Mouse (Mus musculus) intestine, embryonic 14.5 days (tissue): ENCODE data around the gene Ring1. TPM values are rescaled to one million over a fixed set of nuclear protein-coding genes. Genes with fewer than 3 reads are reported as not detected.

Source experiments
- ATAC-seq: fragments of 200-750 bp; cut with Nextera tagmentation; replicated peaks from 2 replicates; pipeline ENCODE4 v1.8.0; 2017; ENCODE audit warnings: low read depth, moderate number of reproducible peaks, moderate TSS enrichment, moderate library complexity; ENCODE audit not compliant: low FRiP score, low TSS enrichment
- DNase-seq: peaks from one replicate; pipeline ENCODE4 v3.0.0-alpha.2; 2018; ENCODE audit warnings: low spot score
- H3K27ac ChIP-seq: fragments of 300-500 bp; sonication (generic); 2 replicates; pipeline ENCODE4 v1.5.1; 2014; ENCODE audit warnings: low read depth, mild to moderate bottlenecking, control low read depth
- H3K27me3 ChIP-seq: fragments of 300-500 bp; sonication (generic); replicated peaks from 2 replicates; pipeline ENCODE4 v1.6.1; 2014; ENCODE audit warnings: low read length, control low read depth; ENCODE audit not compliant: control insufficient read depth, insufficient read depth
- H3K36me3 ChIP-seq: fragments of 300-500 bp; sonication (generic); 2 replicates; pipeline ENCODE4 v1.6.1; 2014; ENCODE audit warnings: low read length, control low read depth; ENCODE audit not compliant: control insufficient read depth, insufficient read depth
- H3K4me1 ChIP-seq: fragments of 300-500 bp; sonication (generic); replicated peaks from 2 replicates; pipeline ENCODE4 v1.6.1; 2014; ENCODE audit warnings: low read length, control low read depth, mixed read lengths; ENCODE audit not compliant: control insufficient read depth, insufficient read depth
- H3K4me2 ChIP-seq: fragments of 300-500 bp; sonication (generic); 2 replicates; pipeline ENCODE4 v1.6.1; 2014; ENCODE audit warnings: low read length
- H3K4me3 ChIP-seq: fragments of 300-500 bp; sonication (generic); 2 replicates; pipeline ENCODE4 v1.5.1; 2014; ENCODE audit warnings: low read depth, low read length, control low read depth, mixed read lengths
- H3K9ac ChIP-seq: fragments of 300-500 bp; sonication (generic); 2 replicates; pipeline ENCODE4 v1.6.1; 2014; ENCODE audit warnings: mild to moderate bottlenecking, low read length
- H3K9me3 ChIP-seq: fragments of 300-500 bp; sonication (generic); 2 replicates; pipeline ENCODE4 v1.6.1; 2016; ENCODE audit warnings: low read length, control low read depth; ENCODE audit not compliant: control insufficient read depth
- WGBS: fragments of 180-500 bp; shearing (Covaris S2); extraction: QIAGEN DNeasy Blood & Tissue Kit; methylation state at CpG from one replicate; pipeline ENCODE4 v1.1.7; 2014; 5-methylcytosine and 5-hydroxymethylcytosine counted together
- polyA plus RNA-seq: library from polyadenylated mRNA; unstranded; fragments of >200 nt; fragmentation: Nextera tagmentation; extraction: Ambion mirVana; gene quantifications from 2 replicates; pipeline ENCODE4 v1.2.1, GENCODE M21; 2014

Ring1 gene
- polyA plus RNA-seq, 1 experiment from 2014 or later = 5.9 TPM

DNA sequence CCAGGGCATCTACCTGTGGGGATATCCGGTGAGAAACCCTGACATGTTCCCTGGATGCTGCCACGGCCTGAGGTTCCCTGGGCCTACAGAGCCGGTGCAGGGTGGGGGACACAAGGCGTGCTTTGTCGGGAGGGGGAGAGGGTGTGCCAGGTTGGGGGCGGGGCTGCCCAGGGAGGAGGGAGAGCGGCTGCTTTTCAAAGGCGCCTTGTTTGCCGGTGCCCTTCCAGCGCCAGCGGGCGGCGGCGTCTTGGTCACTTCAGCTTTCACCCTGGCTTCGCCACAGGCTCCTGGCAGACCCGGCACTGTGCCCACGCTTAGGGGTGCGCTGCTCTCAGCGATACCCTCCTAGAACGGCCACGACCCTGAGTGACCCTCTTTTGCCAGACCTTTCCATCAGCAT, 14.0 kb upstream of the Ring1 start:
- H3K36me3 ChIP-seq = peaks cover 44% of the 10 kb centered on the region
- H3K9me3 ChIP-seq = no peaks in the 10 kb centered on the region
- H3K4me1 ChIP-seq = peaks cover 7% of the 10 kb centered on the region; the same call in 1 of the 2 replicates
- no peak overlapping the region for H3K9ac ChIP-seq
- peak overlapping the region; percentile 15; the same call in 1 of the 2 replicates for H3K4me3 ChIP-seq
- H3K4me2 ChIP-seq = peak overlapping the region; percentile 47
- H3K27me3 ChIP-seq = peaks cover 2% of the 10 kb centered on the region; the same call in 1 of the 2 replicates
- H3K27ac ChIP-seq = no peak overlapping the region
- WGBS = 16% methylated on average over 21 of the region's 21 CpGs
- DNase-seq (peak; percentile 61), ATAC-seq (peak; percentile 9; the same call in 1 of the 2 replicates)

DNA sequence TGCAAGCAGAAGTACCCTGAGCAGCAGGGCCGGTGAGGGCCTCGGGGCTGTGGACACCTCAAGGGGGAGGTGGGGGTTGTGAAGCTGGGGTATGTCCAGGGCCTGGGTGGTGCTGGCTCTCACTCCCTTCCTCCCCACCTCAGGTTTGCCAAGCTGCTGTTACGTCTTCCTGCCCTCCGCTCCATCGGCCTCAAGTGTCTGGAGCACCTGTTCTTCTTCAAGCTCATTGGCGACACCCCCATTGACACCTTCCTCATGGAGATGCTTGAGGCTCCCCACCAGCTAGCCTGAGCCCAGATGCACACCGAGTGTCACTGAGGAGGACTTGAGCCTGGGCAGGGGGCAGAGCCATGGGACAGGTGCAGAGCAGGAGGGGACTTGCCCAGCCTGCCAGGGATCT, 12.8 kb upstream of the Ring1 start:
- 86% methylated on average over 7 of the region's 7 CpGs for WGBS
- no peak for ATAC-seq

DNA sequence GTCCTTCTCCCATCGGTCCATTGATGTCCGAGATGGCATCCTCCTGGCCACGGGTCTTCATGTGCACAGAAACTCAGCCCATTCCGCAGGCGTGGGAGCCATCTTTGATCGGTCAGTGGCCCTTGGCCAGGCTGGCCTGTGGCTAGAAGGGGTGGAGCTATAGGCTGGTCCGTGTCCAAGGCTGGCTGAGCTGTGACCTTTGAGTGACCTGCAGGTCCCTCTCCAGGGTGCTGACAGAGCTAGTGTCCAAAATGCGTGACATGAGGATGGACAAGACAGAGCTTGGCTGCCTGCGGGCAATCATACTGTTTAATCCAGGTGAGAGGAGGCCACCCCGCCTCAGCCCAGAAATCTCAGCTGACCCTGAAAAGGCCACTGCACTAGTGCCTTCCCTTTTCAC, 12.2 kb upstream of the Ring1 start:
- peaks cover 17% of the 10 kb centered on the region for H3K4me1 ChIP-seq
- no peak overlapping the region for H3K4me2 ChIP-seq
- no peak for DNase-seq
- H3K27me3 ChIP-seq = peaks cover 2% of the 10 kb centered on the region; the same call in 1 of the 2 replicates
- no peaks in the 10 kb centered on the region for H3K9me3 ChIP-seq
- H3K27ac ChIP-seq = no peak overlapping the region
- H3K9ac ChIP-seq = no peak overlapping the region
- no peak for ATAC-seq
- peaks cover 44% of the 10 kb centered on the region for H3K36me3 ChIP-seq
- no peak overlapping the region for H3K4me3 ChIP-seq
- 77% methylated on average over 10 of the region's 10 CpGs for WGBS

More for the DNA sequence above, 12.8 kb upstream of the Ring1 start:
- H3K9ac ChIP-seq = no peak overlapping the region
- no peaks in the 10 kb centered on the region for H3K9me3 ChIP-seq
- peaks cover 17% of the 10 kb centered on the region for H3K4me1 ChIP-seq
- H3K27me3 ChIP-seq = peaks cover 2% of the 10 kb centered on the region; the same call in 1 of the 2 replicates
- no peak overlapping the region for H3K27ac ChIP-seq
- peaks cover 44% of the 10 kb centered on the region for H3K36me3 ChIP-seq
- H3K4me3 ChIP-seq = no peak overlapping the region
- no peak overlapping the region for H3K4me2 ChIP-seq
- no peak for DNase-seq

DNA sequence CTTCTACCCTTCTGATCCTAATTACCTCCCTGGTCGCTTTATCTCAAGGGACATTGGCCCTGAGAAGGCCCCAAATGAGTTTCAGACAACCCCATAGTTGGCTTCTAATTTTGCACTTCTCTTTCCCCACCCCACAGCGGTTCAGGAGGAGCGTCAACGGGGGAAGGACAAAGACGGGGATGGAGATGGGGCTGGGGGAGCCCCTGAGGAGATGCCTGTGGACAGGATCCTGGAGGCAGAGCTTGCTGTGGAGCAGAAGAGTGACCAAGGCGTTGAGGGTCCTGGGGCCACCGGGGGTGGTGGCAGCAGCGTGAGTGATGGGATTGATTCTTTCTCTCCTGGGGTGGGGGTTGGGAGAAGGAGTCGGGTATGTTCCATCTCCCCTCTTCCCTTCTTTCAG, 11.0 kb upstream of the Ring1 start:
- DNase-seq (no peak), ATAC-seq (no peak)
- WGBS = 89% methylated on average over 9 of the region's 9 CpGs
- H3K27me3 ChIP-seq = peaks cover 2% of the 10 kb centered on the region; the same call in 1 of the 2 replicates
- no peak overlapping the region for H3K27ac ChIP-seq
- no peak overlapping the region for H3K4me3 ChIP-seq
- no peak overlapping the region for H3K4me2 ChIP-seq
- H3K9ac ChIP-seq = no peak overlapping the region
- H3K9me3 ChIP-seq = no peaks in the 10 kb centered on the region
- peaks cover 19% of the 10 kb centered on the region for H3K4me1 ChIP-seq
- peaks cover 44% of the 10 kb centered on the region for H3K36me3 ChIP-seq

DNA sequence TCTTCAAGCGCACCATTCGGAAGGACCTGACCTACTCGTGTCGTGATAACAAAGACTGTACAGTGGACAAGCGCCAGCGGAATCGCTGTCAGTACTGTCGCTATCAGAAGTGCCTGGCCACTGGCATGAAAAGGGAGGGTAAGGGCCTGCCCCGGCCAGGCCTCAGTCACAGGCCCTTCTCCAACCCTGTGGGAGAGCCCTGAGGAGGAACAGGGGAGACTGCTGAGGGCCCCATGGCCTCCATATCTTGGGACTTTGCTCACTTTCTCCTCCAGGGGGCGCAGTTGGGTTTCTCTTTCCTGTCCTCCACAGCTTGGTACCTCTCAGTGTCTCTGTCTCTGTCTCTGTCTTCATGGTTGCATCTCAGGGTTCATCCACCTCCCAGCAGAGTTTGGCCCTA, 9.6 kb upstream of the Ring1 start:
- peak; percentile 81 for DNase-seq
- peaks cover 57% of the 10 kb centered on the region for H3K36me3 ChIP-seq

DNA sequence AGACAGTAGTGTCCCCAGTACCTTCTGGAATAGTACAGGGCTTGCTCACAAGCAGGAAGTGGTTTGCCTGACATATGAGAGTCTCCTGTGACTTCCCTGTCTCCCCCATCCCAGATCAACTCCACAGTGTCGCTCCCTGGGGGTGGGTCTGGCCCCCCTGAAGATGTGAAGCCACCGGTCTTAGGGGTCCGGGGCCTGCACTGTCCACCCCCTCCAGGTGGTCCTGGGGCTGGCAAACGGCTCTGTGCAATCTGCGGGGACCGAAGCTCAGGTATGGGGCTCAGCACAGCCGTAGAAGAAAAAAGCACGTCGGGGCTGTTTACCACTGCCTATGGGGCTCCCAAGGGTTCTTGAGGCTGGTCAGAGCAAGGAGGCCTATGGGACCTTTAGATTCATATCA, 9.0 kb upstream of the Ring1 start:
- peaks cover 63% of the 10 kb centered on the region for H3K36me3 ChIP-seq
- DNase-seq = no peak
- no peak overlapping the region for H3K27ac ChIP-seq
- peak overlapping the region; percentile 64; the same call in 1 of the 2 replicates for H3K4me2 ChIP-seq
- peaks cover 29% of the 10 kb centered on the region for H3K4me1 ChIP-seq
- H3K27me3 ChIP-seq = 0 out of 2 replicates have a peak, but pooled peaks cover 2% of the 10 kb centered on the region
- no peak for ATAC-seq
- WGBS = 91% methylated on average over 9 of the region's 9 CpGs
- 0 out of 2 replicates have a peak overlapping the region, but pooled peaks have one; percentile 93 for H3K9ac ChIP-seq
- H3K9me3 ChIP-seq = no peaks in the 10 kb centered on the region
- H3K4me3 ChIP-seq = no peak overlapping the region

More for the DNA sequence above, 9.6 kb upstream of the Ring1 start:
- H3K27ac ChIP-seq = no peak overlapping the region
- H3K27me3 ChIP-seq = peaks cover 2% of the 10 kb centered on the region; the same call in 1 of the 2 replicates
- no peaks in the 10 kb centered on the region for H3K9me3 ChIP-seq
- ATAC-seq = no peak
- peaks cover 28% of the 10 kb centered on the region for H3K4me1 ChIP-seq
- no peak overlapping the region for H3K4me3 ChIP-seq
- H3K9ac ChIP-seq = no peak overlapping the region
- WGBS = 76% methylated on average over 10 of the region's 10 CpGs
- H3K4me2 ChIP-seq = no peak overlapping the region

DNA sequence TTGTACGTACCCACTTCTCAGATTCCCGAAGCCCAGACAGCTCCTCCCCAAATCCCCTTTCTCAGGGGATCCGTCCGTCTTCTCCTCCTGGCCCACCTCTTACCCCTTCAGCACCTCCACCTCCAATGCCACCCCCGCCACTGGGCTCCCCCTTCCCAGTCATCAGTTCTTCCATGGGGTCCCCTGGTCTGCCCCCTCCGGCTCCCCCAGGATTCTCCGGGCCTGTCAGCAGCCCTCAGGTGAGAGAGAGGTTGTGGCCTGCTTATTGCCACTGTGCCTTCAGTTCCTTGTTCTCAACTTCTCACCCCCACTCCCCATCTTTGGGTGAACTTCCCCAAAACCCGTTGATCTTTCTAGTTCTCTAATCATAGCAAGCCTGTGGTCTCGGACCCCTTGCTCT, 8.3 kb upstream of the Ring1 start:
- WGBS = 65% methylated on average over 9 of the region's 9 CpGs
- peak overlapping the region; percentile 93 for H3K9ac ChIP-seq
- peak overlapping the region; percentile 64 for H3K4me2 ChIP-seq
- H3K9me3 ChIP-seq = no peaks in the 10 kb centered on the region
- peak overlapping the region; percentile 96 for H3K4me3 ChIP-seq
- peaks cover 63% of the 10 kb centered on the region for H3K36me3 ChIP-seq
- no peak overlapping the region for H3K27ac ChIP-seq
- H3K4me1 ChIP-seq = peaks cover 34% of the 10 kb centered on the region
- ATAC-seq = no peak
- no peaks in the 10 kb centered on the region for H3K27me3 ChIP-seq
- no peak for DNase-seq

DNA sequence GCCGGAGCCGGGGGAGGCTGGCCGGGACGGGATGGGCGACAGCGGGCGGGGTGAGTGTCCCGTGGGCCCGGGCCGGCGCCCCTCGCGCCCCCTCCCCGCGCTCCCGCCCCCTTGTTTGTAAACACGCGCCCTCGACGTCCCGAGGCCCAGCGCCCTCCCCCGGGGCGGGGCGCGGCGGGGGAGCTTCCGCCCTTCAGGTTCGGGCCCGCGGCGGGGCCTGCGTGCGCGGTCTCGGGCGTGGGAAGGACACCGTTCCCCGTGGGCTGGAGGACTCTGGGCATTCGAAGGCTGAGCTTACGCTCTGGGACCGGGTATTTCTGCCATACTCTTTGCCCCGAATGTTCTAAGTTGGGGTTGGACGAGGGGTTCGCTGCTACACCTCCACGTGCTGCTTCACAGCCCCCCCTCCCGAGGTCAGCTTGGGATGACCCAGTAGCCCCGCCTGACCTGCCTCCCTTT, 7.7 kb upstream of the Ring1 start:
- Histone ChIP-seq H3K36me3 (peaks cover 57% of the 10 kb centered on the region), H3K27ac (peak overlapping the region; percentile 93), H3K4me3 (peak overlapping the region; percentile 96), H3K9me3 (no peaks in the 10 kb centered on the region), H3K4me1 (peaks cover 36% of the 10 kb centered on the region), H3K4me2 (peak overlapping the region; percentile 64), H3K27me3 (no peaks in the 10 kb centered on the region), H3K9ac (peak overlapping the region; percentile 93)
- under 1% methylated on average over 43 of the region's 48 CpGs for WGBS
- DNase-seq (peak; percentile 69), ATAC-seq (peak; percentile 11; the same call in 1 of the 2 replicates)
